Mouse (Mus musculus) liver, embryonic 13.5 days (tissue): ENCODE measurements around the gene Ptpn23. TPM values are rescaled to one million over a fixed set of nuclear protein-coding genes. Genes with fewer than 3 reads are reported as not detected.
A peak's percentile ranks its signal among the peaks of the same experiment; 100 is the strongest.
"Not testable (repeated sequence)": the region's sequence is repeated elsewhere in the genome, so short reads cannot be mapped to it uniquely, and the experiment has no call there.

Source experiments
- ATAC-seq: fragments of 200-750 bp; cut with Nextera tagmentation; 2 replicates; pipeline ENCODE4 v1.8.0; 2017; ENCODE audit warnings: low read depth, mild to moderate bottlenecking, moderate number of reproducible peaks, moderate library complexity
- DNase-seq: peaks from one replicate; pipeline ENCODE4 v3.0.0; 2022
- H3K27ac ChIP-seq: fragments of 300-500 bp; sonication (generic); 2 replicates; pipeline ENCODE4 v1.5.1; 2015; ENCODE audit warnings: moderate library complexity, mild to moderate bottlenecking, inconsistent platforms
- H3K27me3 ChIP-seq: fragments of 300-500 bp; sonication (generic); 2 replicates; pipeline ENCODE4 v1.6.1; 2015; ENCODE audit warnings: mild to moderate bottlenecking, inconsistent platforms
- H3K36me3 ChIP-seq: fragments of 300-500 bp; sonication (generic); 2 replicates; pipeline ENCODE4 v1.6.1; 2015; ENCODE audit warnings: mild to moderate bottlenecking, inconsistent platforms
- H3K4me1 ChIP-seq: fragments of 300-500 bp; sonication (generic); replicated peaks from 2 replicates; pipeline ENCODE4 v1.6.1; 2015; ENCODE audit warnings: inconsistent platforms
- H3K4me2 ChIP-seq: fragments of 300-500 bp; sonication (generic); 2 replicates; pipeline ENCODE4 v1.6.1; 2015; ENCODE audit warnings: inconsistent platforms, mild to moderate bottlenecking, moderate library complexity
- H3K4me3 ChIP-seq: fragments of 300-500 bp; sonication (generic); replicated peaks from 2 replicates; pipeline ENCODE4 v1.5.1; 2015; ENCODE audit warnings: mild to moderate bottlenecking, inconsistent platforms
- H3K9ac ChIP-seq: fragments of 300-500 bp; sonication (generic); 2 replicates; pipeline ENCODE4 v1.6.1; 2015; ENCODE audit warnings: mild to moderate bottlenecking, inconsistent platforms
- H3K9me3 ChIP-seq: fragments of 300-500 bp; sonication (generic); replicated peaks from 2 replicates; pipeline ENCODE4 v1.6.1; 2016; ENCODE audit warnings: inconsistent platforms
- WGBS: fragments of 180-500 bp; shearing (Covaris S2); methylation state at CpG from one replicate; pipeline ENCODE4 v1.1.7; 2015; ENCODE audit not compliant: insufficient replicate concordance; 5-methylcytosine and 5-hydroxymethylcytosine counted together
- polyA plus RNA-seq: library from polyadenylated mRNA; unstranded; fragments of >200 nt; fragmentation: Nextera tagmentation; extraction: Ambion mirVana; gene quantifications from 2 replicates; pipeline ENCODE4 v1.2.1, GENCODE M21; 2015

The Ptpn23 gene
- polyA plus RNA-seq, 1 experiment from 2014 or later, result 3.2 TPM

DNA sequence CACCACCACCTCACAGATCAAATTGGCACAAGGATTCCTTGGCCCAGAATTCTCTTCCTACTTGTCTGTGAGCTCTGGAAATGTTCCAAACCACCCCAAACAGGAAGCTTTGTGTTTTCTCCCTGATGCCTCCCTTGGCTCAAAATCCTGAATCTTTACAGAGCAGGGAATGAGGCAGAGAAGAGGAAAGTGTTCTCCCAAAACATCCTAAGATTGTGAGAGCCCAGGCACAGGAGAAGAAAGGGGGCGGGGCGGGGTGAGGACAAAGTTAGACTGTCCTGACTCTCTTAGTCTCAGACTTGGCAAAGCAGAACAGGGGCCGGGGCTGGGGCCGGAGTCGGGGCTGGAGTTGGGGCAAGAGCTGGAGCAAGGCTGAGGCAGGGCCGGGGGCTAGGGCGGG, 4.9 kb upstream of the Ptpn23 start:
- Histone ChIP-seq H3K4me2 (no peak overlapping the region), H3K4me3 (no peak overlapping the region), H3K36me3 (no peaks in the 10 kb centered on the region), H3K4me1 (peaks cover 9% of the 10 kb centered on the region), H3K9ac (no peak overlapping the region), H3K9me3 (no peaks in the 10 kb centered on the region), H3K27me3 (no peaks in the 10 kb centered on the region), H3K27ac (no peak overlapping the region)
- no peak for DNase-seq
- 69% methylated on average over 7 of the region's 7 CpGs for WGBS
- ATAC-seq, result no peak

DNA sequence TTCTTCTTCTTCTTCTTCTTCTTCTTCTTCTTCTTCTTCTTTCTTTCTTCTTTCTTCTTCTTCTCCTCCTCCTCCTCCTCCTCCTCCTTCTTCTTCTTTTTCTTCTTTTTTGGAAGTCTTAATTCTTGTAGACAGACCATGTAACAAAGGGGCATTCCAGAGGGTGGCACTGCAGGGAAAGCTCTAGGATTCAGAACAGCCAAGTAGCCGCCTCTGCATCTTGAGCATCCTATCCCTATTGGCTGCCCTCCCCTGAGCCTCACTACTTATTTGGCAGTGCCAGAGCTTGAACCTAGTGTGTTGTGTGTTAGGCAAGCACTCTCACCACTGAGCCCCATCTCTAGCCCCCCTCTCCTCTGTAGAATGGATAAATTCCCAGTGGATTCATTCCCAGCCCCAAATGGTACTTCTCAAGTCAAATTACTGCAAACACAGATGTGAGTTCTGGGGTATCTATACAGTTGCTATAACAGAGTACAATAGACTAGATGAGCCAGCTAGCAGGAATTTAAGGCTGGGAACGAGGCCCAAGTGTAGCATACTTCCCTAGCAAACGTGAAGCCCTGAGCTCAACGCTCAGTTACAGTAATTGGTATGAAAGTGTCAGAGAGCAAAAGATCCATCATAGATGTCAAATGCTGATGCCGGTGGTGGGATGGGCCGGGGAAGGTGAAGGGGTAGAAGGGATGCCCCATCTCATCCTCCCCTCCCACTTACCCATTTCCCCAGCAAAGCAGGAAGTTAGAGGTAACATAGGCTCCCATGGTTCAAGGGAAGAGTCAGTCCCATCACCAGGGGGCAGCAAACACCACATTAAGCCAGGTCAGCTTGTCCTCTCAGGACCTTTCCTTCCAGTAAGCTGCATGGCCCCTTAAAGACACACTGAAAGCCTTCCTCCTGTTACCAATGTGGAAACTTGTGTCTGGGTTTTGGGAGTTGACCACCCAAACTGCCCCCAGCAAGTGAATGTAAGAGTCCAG, 3.2 kb upstream of the Ptpn23 start:
- DNase-seq (peak; percentile 66), ATAC-seq (no peak)
- H3K4me1 ChIP-seq, result peaks cover 21% of the 10 kb centered on the region
- H3K4me2 ChIP-seq, result no peak overlapping the region
- H3K9ac ChIP-seq, result no peak overlapping the region
- no peaks in the 10 kb centered on the region for H3K36me3 ChIP-seq
- H3K4me3 ChIP-seq, result no peak overlapping the region
- 33% methylated on average over 6 of the region's 6 CpGs for WGBS
- no peaks in the 10 kb centered on the region for H3K9me3 ChIP-seq
- no peak overlapping the region for H3K27ac ChIP-seq
- no peaks in the 10 kb centered on the region for H3K27me3 ChIP-seq

DNA sequence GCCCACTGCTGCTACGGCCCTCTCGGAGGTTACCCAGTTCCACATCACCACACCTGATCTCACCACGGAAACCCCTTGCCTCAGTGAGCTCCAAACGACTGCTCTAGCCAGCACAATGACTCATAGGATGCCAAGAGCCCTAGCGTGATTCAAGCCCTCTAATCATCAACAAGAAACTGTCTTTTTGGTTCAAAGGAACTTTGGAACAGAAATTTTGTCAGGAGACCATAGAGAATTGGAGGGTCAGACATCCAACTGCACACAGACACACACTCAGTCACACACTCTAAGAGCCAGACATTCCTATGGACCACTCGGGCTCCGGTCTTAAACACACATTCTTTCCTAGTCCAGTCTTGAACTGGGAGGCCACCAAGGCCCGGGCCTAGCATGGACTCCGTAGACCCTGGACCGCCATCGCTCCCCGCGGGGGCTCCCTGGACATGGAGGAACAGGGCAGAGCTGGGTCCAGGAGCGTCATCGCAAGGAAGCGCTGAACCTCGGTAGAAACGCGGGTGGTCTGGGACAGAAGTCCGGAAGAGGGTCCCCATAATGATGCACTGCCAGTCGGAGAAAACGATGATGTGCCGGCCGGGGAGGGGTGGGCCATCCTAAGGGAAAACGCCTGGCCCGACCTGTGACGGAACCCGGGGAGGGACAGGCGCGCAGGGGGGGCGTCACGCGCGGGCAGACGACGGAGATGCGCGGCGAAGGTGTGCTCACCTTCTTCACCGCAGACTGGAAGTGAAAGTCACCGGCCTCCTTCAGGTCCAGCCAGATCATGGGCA, 508 bp downstream of the Ptpn23 start:
- H3K36me3 ChIP-seq, result 0 out of 2 replicates have a peak, but pooled peaks cover 14% of the 10 kb centered on the region
- ATAC-seq (peak; percentile 59), DNase-seq (peak; percentile 32)
- 2% methylated on average over 41 of the region's 41 CpGs for WGBS
- H3K4me3 ChIP-seq, result peak overlapping the region; percentile 87
- H3K27ac ChIP-seq, result peak overlapping the region; percentile 57
- no peaks in the 10 kb centered on the region for H3K9me3 ChIP-seq
- H3K9ac ChIP-seq, result peak overlapping the region; percentile 87
- H3K4me2 ChIP-seq, result peak overlapping the region; percentile 95
- no peaks in the 10 kb centered on the region for H3K27me3 ChIP-seq
- H3K4me1 ChIP-seq, result peaks cover 27% of the 10 kb centered on the region

DNA sequence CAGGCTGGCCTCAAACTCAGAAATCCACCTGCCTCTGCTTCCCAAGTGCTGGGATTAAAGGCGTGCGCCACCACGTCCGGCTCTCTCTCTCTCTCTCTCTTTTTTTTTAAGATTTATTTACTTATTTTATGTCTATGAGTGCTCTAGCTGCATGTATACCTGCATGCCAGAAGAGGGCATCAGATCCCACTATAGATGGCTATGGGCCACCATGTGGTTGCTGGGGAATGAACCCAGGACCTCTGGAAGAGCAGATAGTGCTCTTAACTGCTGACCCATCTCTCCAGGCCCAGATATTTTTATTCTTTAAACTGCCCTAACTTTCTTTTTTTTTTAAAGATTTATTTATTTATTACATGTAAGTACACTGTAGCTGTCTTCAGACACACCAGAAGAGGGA, 4.8 kb downstream of the Ptpn23 start:
- not testable (repeated sequence) for H3K27ac ChIP-seq, DNase-seq, H3K9ac ChIP-seq, H3K4me2 ChIP-seq, ATAC-seq, H3K4me3 ChIP-seq, H3K27me3 ChIP-seq, H3K9me3 ChIP-seq
- 82% methylated on average over 4 of the region's 4 CpGs for WGBS
- Histone ChIP-seq H3K4me1 (peaks cover 22% of the 10 kb centered on the region), H3K36me3 (peaks cover 18% of the 10 kb centered on the region; the same call in 1 of the 2 replicates)

DNA sequence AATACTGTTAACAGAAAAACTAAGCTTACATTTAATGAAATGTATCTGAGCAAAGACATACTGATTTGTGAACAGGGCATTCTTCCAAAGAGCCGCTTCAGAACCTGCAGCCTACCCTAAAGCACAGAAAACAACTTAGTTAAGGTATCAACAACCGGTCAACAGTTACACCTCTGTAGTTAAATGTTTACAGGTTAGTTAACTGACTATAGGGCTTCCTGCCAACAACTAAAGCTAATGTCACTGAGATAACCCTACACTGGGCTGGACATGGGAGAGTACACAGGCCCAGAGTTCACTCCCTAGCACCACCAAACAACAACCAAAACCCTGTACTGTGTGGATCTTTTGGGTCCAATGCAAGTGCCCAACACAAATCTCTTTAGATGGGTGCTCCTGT, 5.3 kb downstream of the Ptpn23 start:
- ATAC-seq (no peak), DNase-seq (no peak)
- peaks cover 19% of the 10 kb centered on the region; the same call in 1 of the 2 replicates for H3K36me3 ChIP-seq
- H3K9ac ChIP-seq, result no peak overlapping the region
- no peaks in the 10 kb centered on the region for H3K27me3 ChIP-seq
- WGBS, result 81% methylated on average over 2 of the region's 2 CpGs
- no peak overlapping the region for H3K4me2 ChIP-seq
- no peak overlapping the region for H3K4me3 ChIP-seq
- no peaks in the 10 kb centered on the region for H3K9me3 ChIP-seq
- H3K4me1 ChIP-seq, result peaks cover 22% of the 10 kb centered on the region
- no peak overlapping the region for H3K27ac ChIP-seq

DNA sequence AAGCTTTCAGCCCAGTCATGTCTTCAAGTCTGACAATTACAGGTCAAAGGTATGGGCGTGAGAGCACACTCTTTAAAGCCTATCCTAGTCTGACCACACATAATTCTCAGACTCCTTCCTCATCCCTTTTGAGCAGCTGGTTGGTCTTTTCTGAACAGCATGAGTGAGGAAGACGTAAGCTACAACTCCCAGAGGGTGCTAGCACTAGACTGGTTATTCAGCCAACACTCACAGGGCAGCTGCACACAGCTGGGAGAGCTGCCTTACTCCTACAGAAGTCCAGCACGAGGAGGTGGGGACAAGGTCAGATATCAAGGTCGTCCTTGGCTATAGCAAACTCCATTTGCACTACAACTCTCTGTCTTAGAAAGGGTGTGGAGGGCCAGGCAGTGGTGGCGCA, 7.4 kb downstream of the Ptpn23 start:
- WGBS, result 70% methylated on average over 5 of the region's 5 CpGs
- Histone ChIP-seq H3K36me3 (peaks cover 22% of the 10 kb centered on the region; the same call in 1 of the 2 replicates), H3K27me3 (no peaks in the 10 kb centered on the region), H3K4me1 (peaks cover 5% of the 10 kb centered on the region; the same call in 1 of the 2 replicates), H3K4me3 (no peak overlapping the region), H3K4me2 (no peak overlapping the region), H3K9ac (no peak overlapping the region), H3K27ac (no peak overlapping the region), H3K9me3 (no peaks in the 10 kb centered on the region)
- ATAC-seq, result no peak
- DNase-seq, result no peak

DNA sequence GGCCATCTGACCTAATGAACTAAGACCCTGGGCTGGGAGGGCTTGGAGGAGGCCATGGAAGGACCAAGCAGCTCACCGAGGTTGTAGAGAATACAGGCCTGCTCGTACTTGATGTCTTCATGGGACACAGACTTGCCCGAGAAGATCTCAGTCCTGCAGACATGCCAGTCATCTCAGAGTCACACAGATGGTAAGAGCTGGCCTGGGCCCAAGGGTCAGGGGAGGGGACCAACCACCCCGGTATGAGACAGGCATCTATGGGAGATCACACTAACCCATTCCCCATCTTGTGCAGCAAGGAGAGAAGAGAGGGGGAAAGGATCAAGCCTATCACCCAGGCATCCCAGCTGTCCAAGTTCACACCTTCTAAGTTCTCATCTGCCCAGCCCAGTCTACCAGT, 14.7 kb downstream of the Ptpn23 start:
- no peak overlapping the region for H3K4me3 ChIP-seq
- DNase-seq, result no peak
- no peak overlapping the region for H3K9ac ChIP-seq
- no peaks in the 10 kb centered on the region for H3K27me3 ChIP-seq
- no peak overlapping the region for H3K27ac ChIP-seq
- H3K4me2 ChIP-seq, result no peak overlapping the region
- no peaks in the 10 kb centered on the region for H3K9me3 ChIP-seq
- 75% methylated on average over 4 of the region's 4 CpGs for WGBS
- peaks cover 65% of the 10 kb centered on the region for H3K36me3 ChIP-seq
- H3K4me1 ChIP-seq, result no peaks in the 10 kb centered on the region
- no peak for ATAC-seq

DNA sequence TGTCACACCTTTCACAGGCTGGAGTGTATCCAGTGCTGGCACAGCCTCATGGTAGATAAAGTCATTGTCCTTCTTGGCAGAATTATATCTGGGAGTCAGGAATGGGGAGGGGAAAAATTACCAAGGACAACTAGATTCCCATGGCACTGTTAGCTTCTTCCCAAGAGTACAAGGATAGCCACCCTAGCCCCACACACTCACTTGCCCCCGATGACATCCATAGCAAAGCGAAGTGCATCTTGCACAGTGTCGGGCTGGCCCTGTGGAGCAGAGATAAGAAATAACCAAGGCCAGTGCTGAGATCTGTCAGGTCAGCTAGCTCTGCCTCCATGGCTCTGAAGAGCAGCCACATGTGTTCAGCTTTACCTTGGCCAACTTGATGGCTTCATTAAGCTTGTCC, 17.2 kb downstream of the Ptpn23 start:
- H3K36me3 ChIP-seq, result peaks cover 80% of the 10 kb centered on the region
- 43% methylated on average over 3 of the region's 3 CpGs for WGBS
- H3K9ac ChIP-seq, result no peak overlapping the region

DNA sequence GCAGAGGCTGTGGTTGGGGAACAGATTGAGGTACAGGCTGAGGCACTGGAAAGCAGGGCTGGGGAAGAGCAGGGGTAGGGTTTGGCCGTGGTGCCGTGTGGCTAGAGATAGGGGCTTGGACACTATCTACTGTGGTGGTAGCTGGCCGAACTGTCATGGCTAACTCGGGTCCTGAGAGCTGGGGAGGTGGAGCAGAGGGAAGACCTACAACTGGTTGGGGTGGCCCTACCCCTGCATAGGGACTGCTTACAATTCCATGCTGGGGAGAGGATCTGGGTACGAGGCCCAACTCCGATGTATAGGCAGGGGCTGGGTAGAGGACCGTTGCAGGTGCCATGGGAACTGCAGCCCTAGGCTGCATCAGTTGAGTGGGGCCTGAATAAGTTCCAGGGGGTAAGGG, 20.0 kb downstream of the Ptpn23 start:
- H3K36me3 ChIP-seq, result peaks cover 99% of the 10 kb centered on the region
- H3K4me1 ChIP-seq, result no peaks in the 10 kb centered on the region
- no peak overlapping the region for H3K4me3 ChIP-seq
- ATAC-seq (no peak), DNase-seq (no peak)
- 80% methylated on average over 7 of the region's 7 CpGs for WGBS
- no peak overlapping the region for H3K9ac ChIP-seq
- no peak overlapping the region for H3K27ac ChIP-seq
- no peak overlapping the region for H3K4me2 ChIP-seq
- H3K9me3 ChIP-seq, result no peaks in the 10 kb centered on the region
- no peaks in the 10 kb centered on the region for H3K27me3 ChIP-seq

More for the DNA sequence above, 17.2 kb downstream of the Ptpn23 start:
- no peaks in the 10 kb centered on the region for H3K9me3 ChIP-seq
- H3K27ac ChIP-seq, result no peak overlapping the region
- no peak overlapping the region for H3K4me2 ChIP-seq
- H3K4me1 ChIP-seq, result no peaks in the 10 kb centered on the region
- no peak overlapping the region for H3K4me3 ChIP-seq
- ATAC-seq (no peak), DNase-seq (no peak)
- H3K27me3 ChIP-seq, result no peaks in the 10 kb centered on the region

DNA sequence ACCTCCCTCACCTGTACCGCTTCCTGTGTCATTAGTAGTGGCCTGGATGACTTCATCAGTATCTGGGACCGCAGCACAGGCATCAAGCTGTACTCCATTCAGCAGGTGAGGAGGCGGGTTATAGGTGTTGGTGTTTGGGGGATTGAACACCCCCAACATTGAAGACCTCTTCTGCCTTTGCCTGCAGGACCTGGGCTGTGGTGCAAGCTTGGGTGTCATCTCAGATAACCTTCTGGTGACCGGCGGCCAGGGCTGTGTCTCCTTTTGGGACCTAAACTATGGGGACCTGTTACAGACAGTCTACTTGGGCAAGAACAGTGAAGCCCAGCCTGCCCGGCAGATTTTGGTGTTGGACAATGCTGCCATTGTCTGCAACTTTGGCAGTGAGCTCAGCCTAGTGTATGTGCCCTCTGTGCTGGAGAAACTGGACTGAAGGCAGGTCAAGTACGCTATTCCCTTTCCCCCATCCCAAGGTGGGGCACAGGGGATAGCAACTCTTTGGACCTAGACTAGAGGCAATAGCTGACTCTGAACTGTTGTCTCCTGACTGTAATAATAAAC, 23.6 kb downstream of the Ptpn23 start:
- no peak overlapping the region for H3K27ac ChIP-seq
- H3K36me3 ChIP-seq, result peaks cover 95% of the 10 kb centered on the region
- ATAC-seq, result no peak
- no peaks in the 10 kb centered on the region; the same call in 1 of the 2 replicates for H3K4me1 ChIP-seq
- DNase-seq, result no peak
- H3K4me3 ChIP-seq, result no peak overlapping the region
- H3K4me2 ChIP-seq, result no peak overlapping the region
- no peak overlapping the region for H3K9ac ChIP-seq
- WGBS, result 82% methylated on average over 7 of the region's 7 CpGs
- no peaks in the 10 kb centered on the region for H3K9me3 ChIP-seq
- no peaks in the 10 kb centered on the region for H3K27me3 ChIP-seq

DNA sequence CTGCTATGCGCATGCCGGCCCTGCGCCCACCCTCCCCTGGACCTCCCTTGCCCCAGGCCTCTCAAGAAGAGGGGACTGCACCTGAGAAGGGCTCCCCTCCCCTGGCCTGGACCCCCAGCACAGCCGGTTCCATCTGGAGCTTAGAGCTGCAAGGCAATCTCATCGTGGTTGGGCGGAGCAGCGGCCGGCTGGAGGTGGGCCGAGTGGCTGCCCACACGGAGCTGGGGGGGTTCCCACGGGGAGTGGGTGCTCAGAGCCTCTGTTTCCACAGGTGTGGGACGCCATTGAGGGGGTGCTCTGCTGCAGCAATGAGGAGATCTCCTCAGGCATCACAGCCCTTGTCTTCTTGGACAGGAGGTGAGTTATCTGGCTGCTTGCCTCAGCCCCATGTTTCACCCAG, 26.7 kb downstream of the Ptpn23 start:
- Histone ChIP-seq H3K4me1 (no peaks in the 10 kb centered on the region; the same call in 1 of the 2 replicates), H3K9ac (no peak overlapping the region), H3K4me3 (no peak overlapping the region), H3K27ac (no peak overlapping the region), H3K27me3 (no peaks in the 10 kb centered on the region), H3K36me3 (peaks cover 94% of the 10 kb centered on the region), H3K4me2 (no peak overlapping the region), H3K9me3 (no peaks in the 10 kb centered on the region)
- 81% methylated on average over 12 of the region's 12 CpGs for WGBS
- DNase-seq (no peak), ATAC-seq (no peak)
